Mouse (Mus musculus) T-helper 2 cell (primary cell): ENCODE results near the gene Itga9.

Source experiments
- in situ Hi-C: fragments of 300-600 bp; cut with MboI, MseI; formaldehyde crosslinking; loops from one replicate; pipeline ENCODE4 v1.15.1; 2025; ENCODE audit warnings: high pct_unique_total_duplicates

Gene Itga9

GRCm38 (mm10) chr9:118686166-118686961 is 79.9 kb downstream of the Itga9 start:
- in situ Hi-C loops = no loop called here

- in situ Hi-C loops = no loop called here
Measured at GRCm38 (mm10) chr9:118688248-118688647, 81.8 kb downstream of the Itga9 start.

- in situ Hi-C loops = no loop called here
Measured at GRCm38 (mm10) chr9:118688921-118689451, 82.5 kb downstream of the Itga9 start.

GRCm38 (mm10) chr9:118693256-118693655 is 86.8 kb downstream of the Itga9 start:
- in situ Hi-C loops = no loop called here

- in situ Hi-C loops = no loop called here
Measured at GRCm38 (mm10) chr9:118694420-118694825, 87.9 kb downstream of the Itga9 start.

- in situ Hi-C loops = no loop called here
Measured at GRCm38 (mm10) chr9:118698191-118698590, 91.7 kb downstream of the Itga9 start.

GRCm38 (mm10) chr9:118699716-118700115 is 93.2 kb downstream of the Itga9 start:
- in situ Hi-C loops = no loop called here

GRCm38 (mm10) chr9:118700889-118701288 is 94.4 kb downstream of the Itga9 start:
- in situ Hi-C loops = no loop called here

GRCm38 (mm10) chr9:118701791-118702190 is 95.3 kb downstream of the Itga9 start:
- in situ Hi-C loops = no loop called here

GRCm38 (mm10) chr9:118703146-118703545 is 96.7 kb downstream of the Itga9 start:
- in situ Hi-C loops = no loop called here

GRCm38 (mm10) chr9:118705381-118706074 is 99.0 kb downstream of the Itga9 start:
- in situ Hi-C loops = no loop called here

- in situ Hi-C loops = no loop called here
Measured at GRCm38 (mm10) chr9:118706176-118706975, 99.9 kb downstream of the Itga9 start.

GRCm38 (mm10) chr9:118710625-118711024 is 104.1 kb downstream of the Itga9 start:
- in situ Hi-C loops = no loop called here

GRCm38 (mm10) chr9:118711749-118712148 is 105.3 kb downstream of the Itga9 start:
- in situ Hi-C loops = no loop called here

- in situ Hi-C loops = no loop called here
Measured at GRCm38 (mm10) chr9:118713515-118713914, 107.0 kb downstream of the Itga9 start.

GRCm38 (mm10) chr9:118714536-118714935 is 108.0 kb downstream of the Itga9 start:
- in situ Hi-C loops = no loop called here

- in situ Hi-C loops = no loop called here
Measured at GRCm38 (mm10) chr9:118715971-118716628, 109.6 kb downstream of the Itga9 start.

GRCm38 (mm10) chr9:118717436-118717835 is 110.9 kb downstream of the Itga9 start:
- in situ Hi-C loops = no loop called here

- in situ Hi-C loops = no loop called here
Measured at GRCm38 (mm10) chr9:118718511-118718910, 112.0 kb downstream of the Itga9 start.

GRCm38 (mm10) chr9:118721056-118721455 is 114.6 kb downstream of the Itga9 start:
- in situ Hi-C loops = no loop called here

- in situ Hi-C loops = no loop called here
Measured at GRCm38 (mm10) chr9:118722789-118723325, 116.4 kb downstream of the Itga9 start.
